Mouse (Mus musculus) thymus, adult 2 months (tissue): Measurements from ENCODE around the gene Mark3.

Source experiments
- CTCF ChIP-seq: fragments of 200-500 bp; IDR thresholded peaks from 2 replicates; pipeline ENCODE4 v1.5.1; 2012; ENCODE audit warnings: mild to moderate bottlenecking, control low read depth, low read length, moderate library complexity, borderline replicate concordance; ENCODE audit not compliant: control insufficient read depth, poor library complexity, insufficient read depth; ENCODE audit errors: extremely low read depth
- POLR2A ChIP-seq: fragments of 200-500 bp; IDR thresholded peaks from 2 replicates; pipeline ENCODE4 v1.6.1; 2012; ENCODE audit warnings: mild to moderate bottlenecking, low read length, control low read depth, moderate library complexity; ENCODE audit not compliant: control insufficient read depth, poor library complexity, insufficient read depth; ENCODE audit errors: extremely low read depth

- TF ChIP-seq CTCF (no peak), POLR2A (no peak)
Measured at GRCm38 (mm10) chr12:111529192-111529591, 45.1 kb upstream of the Mark3 start.
